Mouse (Mus musculus) spleen, adult 12 weeks (tissue): ENCODE measurements around the gene Lrrtm1.

Experiments
- DNase-seq: peaks from one replicate; pipeline ENCODE4 v3.0.0; 2022; ENCODE audit warnings: low spot score

Gene Lrrtm1

GRCm38 (mm10) chr6:77242601-77243406 lies at the start of gene Lrrtm1:
Gene Lrrtm1, plus strand, starts transcription at chr6:77242689.
- no peak for DNase-seq

- DNase-seq: no peak
Measured at GRCm38 (mm10) chr6:77196650-77197049, 45.8 kb upstream of the Lrrtm1 start.

GRCm38 (mm10) chr6:77199375-77199774 lies 43.1 kb upstream of the Lrrtm1 start:
- DNase-seq: no peak

GRCm38 (mm10) chr6:77209183-77209582 lies 33.3 kb upstream of the Lrrtm1 start:
- DNase-seq: no peak

GRCm38 (mm10) chr6:77209929-77210328 lies 32.6 kb upstream of the Lrrtm1 start:
- DNase-seq: no peak

- DNase-seq: no peak
Measured at GRCm38 (mm10) chr6:77213757-77214409, 28.6 kb upstream of the Lrrtm1 start.

GRCm38 (mm10) chr6:77215322-77215721 lies 27.2 kb upstream of the Lrrtm1 start:
- no peak for DNase-seq

GRCm38 (mm10) chr6:77218875-77219274 lies 23.6 kb upstream of the Lrrtm1 start:
- no peak for DNase-seq

- no peak for DNase-seq
Measured at GRCm38 (mm10) chr6:77220776-77221175, 21.7 kb upstream of the Lrrtm1 start.

GRCm38 (mm10) chr6:77222849-77223638 lies 19.4 kb upstream of the Lrrtm1 start:
- no peak for DNase-seq

GRCm38 (mm10) chr6:77240426-77240825 lies 2.1 kb upstream of the Lrrtm1 start:
- DNase-seq: no peak

- DNase-seq: no peak
Measured at GRCm38 (mm10) chr6:77243541-77244231, 1.2 kb downstream of the Lrrtm1 start.

- DNase-seq: no peak
Measured at GRCm38 (mm10) chr6:77253480-77253879, 11.0 kb downstream of the Lrrtm1 start.

- DNase-seq: no peak
Measured at GRCm38 (mm10) chr6:77256348-77256747, 13.9 kb downstream of the Lrrtm1 start.

- DNase-seq: no peak
Measured at GRCm38 (mm10) chr6:77257358-77258105, 15.0 kb downstream of the Lrrtm1 start.

- DNase-seq: no peak
Measured at GRCm38 (mm10) chr6:77265163-77265562, 22.7 kb downstream of the Lrrtm1 start.

GRCm38 (mm10) chr6:77278794-77279193 lies 36.3 kb downstream of the Lrrtm1 start:
- no peak for DNase-seq

GRCm38 (mm10) chr6:77286317-77286716 lies 43.8 kb downstream of the Lrrtm1 start:
- DNase-seq: no peak

GRCm38 (mm10) chr6:77288402-77288801 lies 45.9 kb downstream of the Lrrtm1 start:
- no peak for DNase-seq

GRCm38 (mm10) chr6:77291415-77291814 lies 48.9 kb downstream of the Lrrtm1 start:
- DNase-seq: no peak

GRCm38 (mm10) chr6:77301305-77301704 lies 58.8 kb downstream of the Lrrtm1 start:
- DNase-seq: no peak
